Mouse (Mus musculus) ovary, postnatal 36 days (tissue): ENCODE measurements around the gene Creld2.

Experiments used
- DNase-seq: peaks from one replicate; pipeline ENCODE4 v3.0.0; 2022; ENCODE audit warnings: low spot score, mixed read lengths

The Creld2 gene

DNA sequence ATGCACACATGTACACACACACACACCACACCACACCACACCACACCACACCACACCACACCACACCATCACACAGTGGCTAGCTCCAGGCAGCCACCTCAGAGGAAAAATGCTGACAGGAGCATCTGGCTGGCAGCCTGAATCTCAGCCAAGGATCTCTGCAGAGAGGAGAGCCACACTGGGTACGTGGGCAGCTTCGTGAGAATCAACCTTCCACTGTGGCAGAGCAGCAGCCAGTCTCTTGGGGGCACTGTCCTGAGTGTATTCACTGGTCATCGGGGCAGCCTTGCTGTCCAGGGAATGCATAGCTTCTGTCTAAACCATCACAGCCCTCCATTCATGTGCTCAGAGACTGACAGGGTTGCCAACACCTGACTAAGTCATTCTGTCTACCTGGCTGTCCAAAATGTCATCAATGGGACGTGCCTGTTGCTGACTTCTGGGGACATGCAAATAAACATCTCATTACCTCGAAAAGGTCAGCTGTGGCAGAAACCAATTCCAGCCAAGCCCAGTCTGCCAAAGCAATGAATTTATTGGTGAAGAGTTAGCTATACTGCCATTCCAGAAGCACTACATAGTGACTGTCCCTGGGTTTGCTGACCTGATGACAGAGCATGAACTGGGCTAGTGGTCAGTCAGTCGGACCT lies 10.5 kb downstream of the Creld2 start:
- DNase-seq, result no peak

DNA sequence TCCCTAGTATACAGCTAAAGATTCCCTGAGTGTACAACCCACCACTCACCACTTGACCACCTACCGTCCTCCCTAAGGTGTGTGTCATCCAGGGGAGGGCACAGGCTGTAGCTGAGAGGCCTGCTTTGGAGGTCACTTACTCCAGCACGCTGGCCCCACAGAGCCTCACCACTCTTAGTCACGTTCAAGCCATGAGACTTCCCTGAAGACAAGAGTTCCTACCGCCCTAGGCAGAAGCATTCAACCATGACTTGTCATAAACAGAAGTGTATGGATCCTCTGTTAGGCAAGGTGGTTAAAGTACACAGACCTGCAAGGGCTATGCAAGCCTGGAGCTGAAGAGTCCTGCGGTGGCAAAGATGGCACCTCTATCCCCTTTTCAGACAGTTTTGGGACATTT lies 11.2 kb downstream of the Creld2 start:
- no peak for DNase-seq

DNA sequence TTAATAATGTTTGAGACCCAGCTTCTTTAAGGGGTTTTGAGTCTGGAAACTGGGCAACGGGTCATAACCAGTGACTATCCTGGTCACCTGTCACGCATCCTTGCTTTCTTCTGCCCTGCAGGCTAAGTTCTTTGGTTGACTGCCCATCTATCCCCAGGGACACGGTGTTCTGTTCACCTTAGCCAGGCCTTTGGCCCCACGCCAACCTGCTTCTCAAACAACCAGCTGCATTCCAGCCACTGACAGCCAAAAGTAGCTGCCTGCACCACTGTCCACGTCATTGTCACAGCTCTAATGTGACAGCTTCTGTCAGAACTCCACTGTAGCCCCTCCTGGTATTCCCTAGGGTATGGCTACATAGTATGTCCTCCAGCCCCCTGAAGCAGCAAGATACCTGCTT lies 12.0 kb downstream of the Creld2 start:
- peak; percentile 51 for DNase-seq

- no peak for DNase-seq
These were observed 13.1 kb downstream of the Creld2 start for GRCm38 (mm10) chr15:88832536-88832935.

DNA sequence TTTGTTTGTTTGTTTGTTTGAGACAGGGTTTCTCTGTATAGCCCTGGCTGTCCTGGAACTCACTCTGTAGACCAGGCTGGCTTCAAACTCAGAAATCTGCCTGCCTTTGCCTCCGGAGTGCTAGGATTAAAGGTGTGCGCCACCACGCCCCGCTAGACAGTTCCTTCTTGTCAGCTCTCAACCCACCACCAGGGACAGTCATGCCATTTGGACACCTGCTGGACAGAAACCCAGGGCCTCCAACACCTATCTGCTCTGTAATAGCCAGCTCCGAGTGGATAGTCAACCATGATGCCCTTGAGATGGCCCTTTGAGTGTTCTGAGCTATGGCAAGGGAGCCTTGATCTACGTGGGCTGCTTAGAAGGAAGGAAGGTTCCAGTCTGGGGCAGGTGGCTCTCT lies 16.6 kb downstream of the Creld2 start:
- DNase-seq, result no peak

DNA sequence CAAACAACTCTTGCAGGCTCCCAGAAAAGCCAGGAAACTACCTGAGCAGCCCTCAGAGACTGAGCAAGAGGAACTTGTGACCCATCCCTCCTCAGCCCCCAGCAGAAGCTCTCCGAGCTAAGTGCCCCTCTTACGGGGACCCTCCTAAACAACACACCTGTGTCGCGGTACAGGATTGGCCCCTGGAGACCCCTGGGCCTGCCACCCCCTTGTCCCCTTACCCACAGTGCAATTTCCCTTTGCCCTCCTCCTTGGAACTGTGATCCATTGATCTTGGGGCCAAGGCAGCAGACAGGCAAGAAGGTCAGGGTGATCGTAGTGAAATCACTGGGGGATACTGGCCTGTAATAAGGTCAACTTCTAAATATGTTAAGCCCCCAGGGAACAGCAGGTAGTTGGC lies 17.1 kb downstream of the Creld2 start:
- DNase-seq, result no peak

DNA sequence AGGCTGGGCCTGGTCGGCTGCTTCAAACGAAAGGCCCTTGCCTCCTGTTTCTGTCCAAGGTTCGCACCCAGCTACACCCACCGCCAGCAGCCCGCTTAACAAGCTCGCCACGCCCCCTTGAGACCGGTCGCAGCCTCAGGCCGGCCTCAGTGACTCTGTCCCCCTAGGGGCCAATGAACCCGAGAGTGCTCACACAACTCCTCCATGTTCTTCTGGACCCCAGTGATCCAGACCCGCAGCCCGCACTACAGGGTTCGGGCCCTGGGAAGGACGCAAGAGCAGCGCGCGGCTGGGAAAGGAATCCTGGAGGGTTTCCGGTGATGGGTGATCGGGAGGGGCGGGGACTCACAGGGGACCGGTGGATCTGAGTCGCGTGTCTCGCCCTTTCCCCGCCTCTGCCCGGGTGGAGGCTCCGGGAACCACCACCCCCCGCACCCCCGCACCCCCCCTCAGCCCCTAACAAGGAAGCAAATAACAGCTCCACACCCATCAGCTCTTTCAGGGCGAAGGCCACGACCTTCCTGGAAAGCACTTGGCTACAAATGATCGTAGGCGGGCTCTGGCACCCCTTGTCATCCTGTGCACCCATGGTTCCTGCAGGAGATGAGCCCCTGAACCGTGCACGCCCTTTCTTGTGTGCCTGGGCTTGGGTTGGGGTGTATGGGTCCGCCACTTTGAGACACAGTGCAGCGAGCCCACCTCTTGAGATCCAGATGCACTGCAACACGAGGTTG lies 17.9 kb downstream of the Creld2 start:
- peak; percentile 76 for DNase-seq

DNA sequence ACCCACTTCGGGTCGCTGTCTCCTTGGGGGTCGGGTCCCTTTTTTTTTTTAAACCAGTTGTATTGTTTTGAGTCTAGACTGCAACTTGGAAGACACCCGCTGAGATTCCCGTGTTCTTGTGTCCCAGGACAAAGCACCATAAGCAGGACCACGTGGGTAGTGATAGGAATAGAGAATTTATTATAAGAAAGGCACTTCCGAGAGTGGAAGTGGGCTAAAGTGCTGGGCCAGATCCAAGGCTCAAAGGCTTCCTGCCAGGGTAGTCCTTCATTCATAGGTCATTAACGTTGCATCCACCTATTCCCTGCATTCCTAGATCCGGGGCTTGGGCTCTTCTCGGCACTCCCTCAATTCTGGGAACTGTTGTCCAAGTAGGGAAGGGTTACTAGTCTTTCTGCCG lies 18.5 kb downstream of the Creld2 start:
- DNase-seq, result no peak

DNA sequence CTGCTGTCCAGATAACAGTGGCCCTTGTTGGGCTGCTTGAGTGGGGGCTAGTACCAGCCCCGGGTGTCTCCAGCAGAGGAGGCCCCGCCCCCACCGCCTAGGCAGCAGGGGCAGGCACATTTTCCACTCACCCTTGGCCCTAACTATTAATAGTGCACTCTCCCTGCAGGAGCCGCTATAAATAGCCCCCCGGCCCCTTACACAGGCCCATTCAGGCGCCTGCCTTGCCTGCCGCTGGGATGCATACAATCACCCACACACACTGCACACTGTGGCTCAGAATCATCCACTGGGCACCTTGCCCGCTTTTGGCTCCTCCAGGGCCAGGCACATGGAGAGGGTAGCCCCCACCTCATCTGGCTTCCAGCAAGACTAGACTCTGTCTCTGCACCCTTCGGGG lies 19.8 kb downstream of the Creld2 start:
- DNase-seq, result peak; percentile 52

DNA sequence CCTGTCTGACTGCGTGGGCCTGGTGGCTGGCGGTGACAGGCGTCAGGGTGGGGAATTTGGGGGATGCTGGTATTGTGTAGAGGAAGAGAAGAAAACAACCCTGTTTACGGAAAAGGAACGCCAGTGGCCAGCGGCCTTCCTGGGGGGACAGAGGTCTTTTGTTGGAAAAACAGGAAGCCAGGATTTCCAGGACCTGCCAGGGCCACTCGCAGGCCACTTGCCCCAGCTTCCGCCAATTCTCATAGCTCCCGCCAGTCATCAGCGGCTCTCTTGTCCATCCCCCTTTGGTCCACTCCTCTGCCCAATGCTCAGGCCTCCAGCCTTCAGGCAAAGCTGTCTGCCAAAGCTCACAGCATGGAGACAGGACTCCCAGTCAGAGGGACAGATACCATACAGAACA lies 20.7 kb downstream of the Creld2 start:
- DNase-seq, result no peak

DNA sequence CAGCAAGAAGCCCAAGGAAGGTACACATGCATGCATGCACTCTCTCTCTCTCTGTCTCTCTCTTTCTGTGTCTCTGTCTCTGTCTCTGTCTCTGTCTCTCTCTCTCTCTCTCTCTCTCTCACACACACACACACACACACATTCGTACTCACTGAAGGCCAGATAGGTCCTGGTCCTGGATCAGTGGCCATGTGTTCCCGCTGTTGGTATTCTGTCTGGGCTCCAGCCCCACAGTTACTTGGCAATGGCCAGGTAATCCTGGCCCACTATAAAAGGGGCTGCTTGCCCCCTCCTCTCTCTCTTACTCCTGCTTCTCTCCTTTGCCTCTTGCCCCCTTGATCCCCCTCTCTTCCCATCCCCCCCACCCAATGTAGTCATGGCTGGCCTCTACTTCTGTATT lies 21.7 kb downstream of the Creld2 start:
- DNase-seq, result no peak

DNA sequence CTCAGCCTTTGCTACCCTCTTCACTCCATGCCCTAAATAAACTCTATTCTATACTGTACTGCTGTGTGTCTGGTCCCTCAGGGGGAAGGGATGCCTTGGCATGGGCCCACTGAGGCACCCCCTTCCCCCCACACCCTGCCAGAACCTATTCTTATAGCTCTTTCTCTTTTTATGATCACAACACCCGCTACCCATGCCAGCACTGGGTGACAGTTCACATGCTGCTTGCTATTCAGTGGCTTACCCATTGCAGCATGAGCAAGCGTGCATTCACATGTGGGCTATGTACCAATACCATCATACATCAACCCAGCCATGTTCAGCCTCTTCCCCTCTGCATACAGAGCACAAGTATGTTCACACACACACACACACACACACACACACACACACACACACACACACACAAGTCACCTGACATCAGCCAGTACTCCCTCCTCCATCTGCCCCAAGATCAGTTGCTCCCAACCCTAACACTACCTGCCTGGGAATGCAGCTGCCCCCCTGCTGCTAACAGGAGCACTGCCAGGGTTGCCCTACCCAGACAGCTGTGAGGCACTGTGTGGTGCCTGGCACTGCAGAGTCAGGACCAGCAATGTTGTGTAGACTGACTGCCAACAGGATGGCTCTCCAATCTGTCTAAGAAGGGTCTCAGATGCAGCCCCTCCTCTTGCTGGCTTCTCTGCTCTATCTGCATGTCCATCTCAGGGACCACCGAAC lies 22.3 kb downstream of the Creld2 start:
- no peak for DNase-seq

- DNase-seq, result no peak
These were observed 22.8 kb downstream of the Creld2 start for GRCm38 (mm10) chr15:88842300-88842673.

DNA sequence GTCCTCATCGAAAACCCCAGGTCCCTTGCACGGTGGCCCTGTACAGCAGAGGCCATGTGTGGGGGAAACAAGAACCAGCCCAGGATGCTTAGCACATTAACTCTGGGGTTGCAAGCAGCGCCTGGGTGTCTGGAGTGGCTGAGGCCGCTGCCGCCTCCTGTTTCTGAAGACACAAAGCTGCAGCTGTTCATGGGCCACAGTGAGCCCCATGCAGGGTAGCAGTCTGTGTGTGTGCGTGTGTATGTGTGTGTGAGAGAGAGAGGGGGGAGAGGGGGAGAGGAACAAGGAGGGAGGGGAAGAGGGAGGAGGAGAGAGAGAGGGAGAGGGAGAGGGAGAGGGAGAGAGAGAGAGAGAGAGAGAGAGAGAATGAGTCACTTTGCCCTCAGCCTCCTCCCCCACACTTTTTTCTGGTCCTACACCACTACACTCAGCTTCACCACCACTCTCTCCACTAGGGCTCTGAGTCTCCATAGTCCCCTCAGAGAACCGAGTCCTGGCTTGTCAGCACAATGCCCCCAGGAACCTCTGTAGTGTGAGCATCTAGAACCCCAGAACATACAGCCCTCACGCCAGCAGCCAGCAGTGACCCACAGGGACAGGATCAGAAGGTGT lies 24.1 kb downstream of the Creld2 start:
- no peak for DNase-seq

- no peak for DNase-seq
These were observed 25.5 kb downstream of the Creld2 start for GRCm38 (mm10) chr15:88844966-88845365.

GRCm38 (mm10) chr15:88848661-88849060 lies 29.2 kb downstream of the Creld2 start:
- no peak for DNase-seq

DNA sequence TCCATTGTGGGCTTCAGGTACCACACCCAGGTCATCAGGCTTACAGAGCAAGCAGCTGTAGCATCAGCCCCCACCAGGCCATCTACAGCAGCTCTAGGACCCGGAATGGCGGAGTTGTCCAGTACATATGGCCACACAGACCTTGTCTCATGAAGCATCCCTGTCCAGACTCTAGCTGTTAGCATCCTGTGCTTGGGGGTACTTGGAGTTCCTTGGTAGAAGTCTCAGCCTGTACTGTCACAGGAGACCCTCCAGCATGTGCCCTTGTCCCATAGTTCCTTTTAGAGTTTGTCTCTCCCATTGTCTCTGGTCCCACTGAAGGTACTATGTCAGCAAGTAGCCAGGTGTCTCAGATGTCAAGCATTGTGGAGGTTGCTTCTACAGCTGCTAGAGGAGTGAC lies 30.2 kb downstream of the Creld2 start:
- no peak for DNase-seq

- DNase-seq, result peak; percentile 76
These were observed 30.8 kb downstream of the Creld2 start for GRCm38 (mm10) chr15:88850146-88850826.

DNA sequence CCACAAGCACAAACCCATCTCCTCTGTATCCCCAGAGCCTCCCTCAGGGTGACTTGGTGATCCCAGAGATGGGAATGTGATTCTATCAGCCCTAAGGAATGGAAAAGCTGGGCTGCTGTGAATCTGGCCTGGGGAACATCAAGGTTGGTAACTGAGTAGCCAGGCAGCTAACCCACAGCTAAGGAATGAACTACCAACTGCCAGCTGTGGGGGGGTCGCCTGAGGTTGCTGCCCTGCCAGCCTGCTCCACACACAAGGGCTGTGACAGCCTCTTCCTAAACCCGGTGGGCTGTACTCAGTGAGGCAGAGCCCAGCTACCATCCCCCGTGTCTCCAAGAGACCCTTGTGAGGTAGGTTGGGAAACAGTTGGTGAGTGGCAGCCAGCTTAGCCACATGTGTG lies 31.6 kb downstream of the Creld2 start:
- DNase-seq, result no peak

DNA sequence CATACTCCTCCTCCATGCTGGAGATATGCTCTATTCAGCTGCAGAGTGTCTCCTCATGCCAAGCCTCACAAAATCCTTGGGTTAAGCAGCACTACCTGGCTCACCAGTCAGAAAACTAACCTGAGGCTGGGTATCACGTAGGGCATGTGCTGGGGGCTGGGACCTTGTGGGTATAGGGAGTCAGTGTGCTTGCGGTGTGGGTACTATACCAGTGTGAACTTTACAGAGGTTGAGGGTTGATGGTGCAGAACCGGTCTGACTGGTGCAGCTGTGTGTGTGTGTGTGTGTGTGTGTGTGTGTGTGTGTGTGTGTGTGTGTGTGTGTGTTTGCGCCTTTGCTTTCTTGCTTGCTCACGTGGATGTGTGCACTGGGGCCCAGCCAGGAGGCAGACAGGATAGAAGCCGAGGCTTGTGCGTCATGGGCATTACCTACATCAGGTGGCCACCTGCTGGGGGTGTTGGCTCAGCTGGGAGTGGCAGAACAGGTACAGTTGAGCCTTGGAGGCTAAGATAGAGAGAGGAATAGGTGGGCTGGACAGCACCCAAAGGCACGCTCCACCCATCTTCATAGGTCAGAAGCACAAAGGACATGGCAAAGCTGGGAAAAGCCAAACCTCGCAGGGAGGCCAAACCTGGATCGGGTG lies 32.2 kb downstream of the Creld2 start:
- DNase-seq, result no peak

DNA sequence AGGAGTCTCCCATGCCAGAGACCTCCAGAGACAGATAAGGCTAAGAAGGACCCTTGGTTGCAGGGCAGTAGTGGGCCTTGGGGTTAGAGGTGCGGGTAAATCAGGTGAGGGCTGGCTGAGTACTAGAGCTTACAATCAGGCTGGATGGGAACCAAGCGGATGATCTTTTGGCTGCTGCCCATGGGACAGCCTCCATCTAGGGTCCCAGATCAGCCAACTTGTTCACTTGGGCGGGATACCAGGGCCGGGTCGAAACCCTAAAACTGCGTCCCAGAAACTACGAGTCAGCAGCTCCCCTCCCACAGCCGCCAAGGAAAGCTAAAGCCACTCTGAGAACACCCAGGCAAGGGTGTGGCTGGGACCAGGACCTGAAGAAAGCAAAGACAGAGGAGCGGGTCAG lies 33.7 kb downstream of the Creld2 start:
- no peak for DNase-seq
